Comparison of ENCODE assay signal across 8 mouse cellular contexts in genomic region chr6:116774954-116775675, GRCm38 (mm10). TPM values are rescaled to one million over a fixed set of nuclear protein-coding genes. Genes with fewer than 3 reads are reported as not detected.
DNase-seq lines count a peak whose midpoint lies in the region; ATAC-seq lines count a peak whose summit lies in the region.

No protein-coding gene starts in this region.

- H3K9ac ChIP-seq in liver, embryonic 11.5 days (ENCODE audit: low read depth, low read length), result no peak overlapping the region
- H3K9ac ChIP-seq in forebrain, embryonic 14.5 days (ENCODE audit: low read length), result no peak overlapping the region

- intact Hi-C loops in heart, postnatal 14 days (cut with DNase I), result no loop called here

- no peaks in the 10 kb centered on the region for H3K27me3 ChIP-seq in liver, embryonic 11.5 days (replicated peaks; ENCODE audit: control insufficient read depth, insufficient read depth, low read length)
- H3K27me3 ChIP-seq in forebrain, embryonic 14.5 days (replicated peaks; ENCODE audit: control insufficient read depth, insufficient read depth, low read length), result no peaks in the 10 kb centered on the region

- no peak overlapping the region for H3K27ac ChIP-seq in liver, embryonic 11.5 days (ENCODE audit: low read depth, low read length)
- no peak overlapping the region for H3K27ac ChIP-seq in forebrain, embryonic 14.5 days (ENCODE audit: low read depth, low read length)

- no peaks in the 10 kb centered on the region for H3K9me3 ChIP-seq in liver, embryonic 11.5 days (ENCODE audit: control insufficient read depth, low read length)
- H3K9me3 ChIP-seq in forebrain, embryonic 14.5 days (replicated peaks; ENCODE audit: control insufficient read depth, low read length), result no peaks in the 10 kb centered on the region

- H3K4me1 ChIP-seq in liver, embryonic 11.5 days (replicated peaks; ENCODE audit: control insufficient read depth, insufficient read depth, low read length), result no peaks in the 10 kb centered on the region
- no peaks in the 10 kb centered on the region for H3K4me1 ChIP-seq in forebrain, embryonic 14.5 days (ENCODE audit: control insufficient read depth, insufficient read depth, low read length)

- no peak overlapping the region for H3K4me2 ChIP-seq in liver, embryonic 11.5 days
- no peak overlapping the region for H3K4me2 ChIP-seq in forebrain, embryonic 14.5 days (ENCODE audit: low read length)

- no peak for ATAC-seq in liver, embryonic 11.5 days (replicated peaks; ENCODE audit: low FRiP score)
- ATAC-seq in forebrain, embryonic 14.5 days, result no peak

- H3K4me3 ChIP-seq in liver, embryonic 11.5 days (ENCODE audit: low read depth, low read length), result no peak overlapping the region
- no peak overlapping the region for H3K4me3 ChIP-seq in forebrain, embryonic 14.5 days (ENCODE audit: low read depth, low read length)

- 79% methylated on average over 12 of the region's 12 CpGs for WGBS in liver, embryonic 11.5 days
- 81% methylated on average over 12 of the region's 12 CpGs for WGBS in forebrain, embryonic 14.5 days

- DNase-seq in cerebellum, postnatal 10 days, result peak; percentile 73 to 77
- DNase-seq in cerebellum, adult 11-12 months, result no peak
- peak; percentile 17 for DNase-seq in liver
- no peak for DNase-seq in liver, embryonic 11.5 days (ENCODE audit: low spot score)
- peak; percentile 23 for DNase-seq in adipocyte (ENCODE audit: low spot score)
- DNase-seq in heart, postnatal 14 days, result peak; percentile 53 to 69
- DNase-seq in lung, postnatal 36 days, result peak; percentile 26
- no peak for DNase-seq in forebrain, embryonic 14.5 days (ENCODE audit: low spot score)

- H3K36me3 ChIP-seq in liver, embryonic 11.5 days (ENCODE audit: control insufficient read depth, insufficient read depth, low read length), result no peaks in the 10 kb centered on the region
- no peaks in the 10 kb centered on the region for H3K36me3 ChIP-seq in forebrain, embryonic 14.5 days (ENCODE audit: control insufficient read depth, insufficient read depth, low read length)

RNA-seq across cellular contexts. Expression of gene Tmem72, which starts 58.4 kb away (rescaled TPM):
- 0.01 and 0.03 TPM in 2 replicates for polyA plus RNA-seq in liver, embryonic 11.5 days (2014; fragmentation: Nextera tagmentation; extraction: Ambion mirVana)
- total RNA-seq in heart, postnatal 14 days (2021), result under 1 TPM; 0.02 to 0.05 TPM
- 0.80 and 0.83 TPM in 2 replicates for polyA plus RNA-seq in forebrain, embryonic 14.5 days (2014; fragmentation: Nextera tagmentation; extraction: Ambion mirVana)

Comparison
In these comparisons a context has a peak if more than half of its experiments do, and no peak if none do; other contexts are left out.
1. DNase-seq: peak in cerebellum, postnatal 10 days (2 of 2), liver (single experiment), adipocyte (single experiment), heart, postnatal 14 days (2 of 2) and lung, postnatal 36 days (single experiment); none in cerebellum, adult 11-12 months (single experiment), liver, embryonic 11.5 days (single experiment) and forebrain, embryonic 14.5 days (single experiment).